Mouse (Mus musculus) embryo, embryonic 11.5 days (tissue): ENCODE measurements around the gene Pamr1.

Source experiments
- DNase-seq: peaks from one replicate; pipeline ENCODE4 v3.0.0-alpha.2; 2012; ENCODE audit warnings: low read depth, low spot score

The Pamr1 gene

GRCm38 (mm10) chr2:102659521-102659830, 109.7 kb downstream of the Pamr1 start:
- DNase-seq = no peak

- DNase-seq = no peak
Measured at GRCm38 (mm10) chr2:102661052-102661451, 111.2 kb downstream of the Pamr1 start.

GRCm38 (mm10) chr2:102662911-102663310, 113.1 kb downstream of the Pamr1 start:
- DNase-seq = no peak

- DNase-seq = no peak
Measured at GRCm38 (mm10) chr2:102663339-102663738, 113.5 kb downstream of the Pamr1 start.

- no peak for DNase-seq
Measured at GRCm38 (mm10) chr2:102663865-102664264, 114.1 kb downstream of the Pamr1 start.

GRCm38 (mm10) chr2:102667981-102668380, 118.2 kb downstream of the Pamr1 start:
- no peak for DNase-seq

GRCm38 (mm10) chr2:102669580-102669979, 119.8 kb downstream of the Pamr1 start:
- DNase-seq = no peak

- DNase-seq = no peak
Measured at GRCm38 (mm10) chr2:102674582-102674981, 124.8 kb downstream of the Pamr1 start.

GRCm38 (mm10) chr2:102675275-102675674, 125.5 kb downstream of the Pamr1 start:
- DNase-seq = no peak

GRCm38 (mm10) chr2:102676716-102677312, 127.0 kb downstream of the Pamr1 start:
- no peak for DNase-seq

GRCm38 (mm10) chr2:102677400-102677799, 127.6 kb downstream of the Pamr1 start:
- no peak for DNase-seq

GRCm38 (mm10) chr2:102681351-102681750, 131.5 kb downstream of the Pamr1 start:
- no peak for DNase-seq

- DNase-seq = no peak
Measured at GRCm38 (mm10) chr2:102682168-102682567, 132.4 kb downstream of the Pamr1 start.

- no peak for DNase-seq
Measured at GRCm38 (mm10) chr2:102685371-102686107, 135.7 kb downstream of the Pamr1 start.

GRCm38 (mm10) chr2:102686108-102686450, 136.3 kb downstream of the Pamr1 start:
- DNase-seq = no peak
